Mouse (Mus musculus) forebrain, embryonic 15.5 days (tissue): Measurements from ENCODE around the gene Prr11. TPM values are rescaled to one million over a fixed set of nuclear protein-coding genes. Genes with fewer than 3 reads are reported as not detected.
"Not testable (repeated sequence)": the region's sequence is repeated elsewhere in the genome, so short reads cannot be mapped to it uniquely, and the experiment has no call there.

Experiments
- ATAC-seq: fragments of 200-750 bp; cut with Nextera tagmentation; replicated peaks from 2 replicates; pipeline ENCODE4 v1.8.0; 2017; ENCODE audit warnings: mild to moderate bottlenecking, moderate TSS enrichment, moderate library complexity
- H3K27ac ChIP-seq: fragments of 300-500 bp; sonication (generic); replicated peaks from 2 replicates; pipeline ENCODE4 v1.5.1; 2015; ENCODE audit warnings: mild to moderate bottlenecking, inconsistent platforms
- H3K27me3 ChIP-seq: fragments of 300-500 bp; sonication (generic); 2 replicates; pipeline ENCODE4 v1.6.1; 2015; ENCODE audit warnings: inconsistent platforms
- H3K36me3 ChIP-seq: fragments of 300-500 bp; sonication (generic); 2 replicates; pipeline ENCODE4 v1.6.1; 2015; ENCODE audit warnings: mild to moderate bottlenecking, inconsistent platforms
- H3K4me1 ChIP-seq: fragments of 300-500 bp; sonication (generic); 2 replicates; pipeline ENCODE4 v1.6.1; 2015; ENCODE audit warnings: inconsistent platforms
- H3K4me2 ChIP-seq: fragments of 300-500 bp; sonication (generic); replicated peaks from 2 replicates; pipeline ENCODE4 v1.6.1; 2015; ENCODE audit warnings: mild to moderate bottlenecking, inconsistent platforms
- H3K4me3 ChIP-seq: fragments of 300-500 bp; sonication (generic); 2 replicates; pipeline ENCODE4 v1.5.1; 2015; ENCODE audit warnings: mild to moderate bottlenecking, inconsistent platforms
- H3K9ac ChIP-seq: fragments of 300-500 bp; sonication (generic); replicated peaks from 2 replicates; pipeline ENCODE4 v1.6.1; 2015; ENCODE audit warnings: mild to moderate bottlenecking, inconsistent platforms
- H3K9me3 ChIP-seq: fragments of 300-500 bp; sonication (generic); 2 replicates; pipeline ENCODE4 v1.6.1; 2016; ENCODE audit warnings: inconsistent platforms
- WGBS: fragments of 180-500 bp; shearing (Covaris S2); methylation state at CpG from one replicate; pipeline ENCODE4 v1.1.7; 2015; ENCODE audit warnings: mixed read lengths; 5-methylcytosine and 5-hydroxymethylcytosine counted together
- polyA plus RNA-seq: library from polyadenylated mRNA; unstranded; fragments of >200 nt; fragmentation: Nextera tagmentation; extraction: Ambion mirVana; gene quantifications from 2 replicates; pipeline ENCODE4 v1.2.1, GENCODE M21; 2015

Gene Prr11
- polyA plus RNA-seq, 1 experiment from 2014 or later, result 4.0 TPM

DNA sequence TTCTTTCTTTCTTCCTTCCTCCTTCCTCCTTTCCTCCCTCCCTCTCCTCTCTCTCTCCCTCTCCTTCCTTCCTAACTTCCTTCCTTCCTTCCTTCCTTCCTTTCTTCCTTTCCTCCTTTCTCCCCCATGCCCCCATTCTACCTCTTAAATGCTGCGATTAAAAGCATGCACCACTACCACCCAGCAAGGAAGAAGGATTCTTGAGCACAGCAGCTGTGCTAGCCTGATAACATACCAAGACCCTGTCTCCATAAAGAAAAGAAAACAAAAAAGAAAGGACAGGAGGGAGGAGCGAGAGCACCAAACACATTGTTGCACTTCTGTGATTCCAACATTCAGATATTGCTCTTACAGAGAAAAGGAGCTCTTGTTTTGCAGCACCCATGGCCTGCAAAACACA is 21.4 kb downstream of the Prr11 start:
- H3K4me2 ChIP-seq, result peak overlapping the region; percentile 84
- no peak for ATAC-seq
- H3K27me3 ChIP-seq, result no peaks in the 10 kb centered on the region
- H3K4me1 ChIP-seq, result peaks cover 37% of the 10 kb centered on the region
- H3K9ac ChIP-seq, result peak overlapping the region; percentile 88; the same call in 1 of the 2 replicates
- peak overlapping the region; percentile 95 for H3K4me3 ChIP-seq
- peaks cover 37% of the 10 kb centered on the region for H3K36me3 ChIP-seq
- no peaks in the 10 kb centered on the region for H3K9me3 ChIP-seq
- H3K27ac ChIP-seq, result no peak overlapping the region
- 73% methylated on average over 2 of the region's 2 CpGs for WGBS

DNA sequence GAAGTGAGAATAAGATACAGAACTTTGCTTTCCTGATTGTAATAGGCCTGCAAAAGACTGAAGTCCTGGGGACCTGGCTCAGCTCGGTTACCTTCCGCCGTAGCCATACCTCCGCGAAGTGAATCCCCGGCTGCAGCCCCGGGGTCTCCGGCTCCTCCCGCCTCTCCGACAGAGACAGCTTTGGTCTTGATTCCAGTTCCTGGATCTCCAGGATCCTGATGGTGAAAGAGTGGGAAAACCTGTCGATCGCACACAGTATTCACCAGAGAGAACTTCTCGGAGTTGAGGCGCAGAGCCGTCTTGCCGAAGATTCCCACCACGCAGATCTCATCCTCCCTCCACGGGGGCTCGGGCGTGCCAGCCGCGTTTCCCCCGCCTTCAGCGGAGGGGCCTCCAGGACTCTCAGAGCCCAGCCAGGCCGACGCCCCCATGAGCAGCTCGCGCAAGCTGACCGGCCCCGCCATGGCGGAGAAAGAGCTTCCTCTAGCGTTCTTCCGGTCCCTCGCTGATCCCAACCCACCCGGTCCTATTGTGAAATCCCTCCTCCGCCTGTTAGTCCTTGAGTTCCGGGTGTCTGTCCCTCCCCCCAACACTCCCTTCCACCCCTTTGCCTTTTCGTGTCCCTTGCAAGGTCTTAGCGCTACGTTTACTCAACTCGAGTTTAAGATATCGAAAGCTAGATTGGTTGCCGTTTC is 22.1 kb downstream of the Prr11 start, which contains the start of gene Smg8:
Smg8 (minus strand) TSS at position 485 of the 695 bp plus-strand sequence.
- under 1% methylated on average over 43 of the region's 43 CpGs for WGBS
- peak within 1 kb of the TSS; percentile 95 for H3K4me3 ChIP-seq
- peak within 1 kb of the TSS; percentile 88 for H3K9ac ChIP-seq
- H3K4me1 ChIP-seq, result peaks cover 41% of the 10 kb centered on the region
- H3K36me3 ChIP-seq, result peaks cover 36% of the 10 kb centered on the region
- peak within 1 kb of the TSS; percentile 58 for H3K27ac ChIP-seq
- ATAC-seq, result peak; percentile 93
- peak within 1 kb of the TSS; percentile 84 for H3K4me2 ChIP-seq
- H3K27me3 ChIP-seq, result no peaks in the 10 kb centered on the region
- H3K9me3 ChIP-seq, result no peaks in the 10 kb centered on the region

DNA sequence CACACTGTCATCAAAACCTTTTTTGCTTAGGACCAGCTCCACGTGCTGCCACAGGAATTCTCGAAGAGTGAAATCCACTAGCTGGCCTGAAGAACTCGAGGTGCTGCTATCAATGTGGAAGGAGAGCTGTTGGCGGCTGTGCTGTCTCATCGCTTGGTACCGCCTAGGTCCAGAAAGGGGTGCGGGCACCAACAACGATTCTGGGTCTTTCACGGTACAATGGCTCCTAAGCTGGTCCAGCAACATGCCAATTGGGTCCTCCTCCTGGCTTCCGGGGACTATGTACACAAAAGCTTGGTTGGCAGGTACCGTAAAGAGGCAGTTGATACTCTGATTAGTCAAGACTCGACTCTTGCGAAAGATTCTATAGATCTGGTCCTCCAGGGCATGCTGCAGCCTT is 23.0 kb downstream of the Prr11 start:
- H3K4me2 ChIP-seq, result peak overlapping the region; percentile 84
- H3K36me3 ChIP-seq, result peaks cover 38% of the 10 kb centered on the region
- no peak overlapping the region for H3K9ac ChIP-seq
- WGBS, result 91% methylated on average over 13 of the region's 13 CpGs
- H3K4me3 ChIP-seq, result peak overlapping the region; percentile 95
- H3K27ac ChIP-seq, result no peak overlapping the region
- ATAC-seq, result no peak
- peaks cover 41% of the 10 kb centered on the region for H3K4me1 ChIP-seq
- H3K27me3 ChIP-seq, result no peaks in the 10 kb centered on the region
- no peaks in the 10 kb centered on the region for H3K9me3 ChIP-seq

DNA sequence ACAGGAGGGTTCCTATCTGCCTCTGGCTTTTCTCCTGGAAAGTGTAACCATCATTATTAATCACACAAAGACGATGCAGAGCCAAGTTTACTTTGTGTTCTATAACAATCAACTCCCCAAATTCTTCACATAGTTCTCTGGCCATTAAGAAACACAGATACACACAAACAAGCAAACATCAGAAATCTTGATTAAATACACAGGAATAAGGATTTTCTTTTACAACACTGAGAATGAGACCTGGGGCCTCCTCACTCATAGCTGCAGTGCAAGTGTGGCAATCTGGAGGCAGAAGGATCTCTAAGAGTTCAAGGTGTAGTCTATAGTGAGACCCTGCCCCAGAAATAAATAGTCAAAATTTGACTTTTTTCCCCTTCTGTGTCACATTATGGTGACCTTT is 24.8 kb downstream of the Prr11 start:
- Histone ChIP-seq H3K4me3 (no peak overlapping the region), H3K9me3 (no peaks in the 10 kb centered on the region), H3K9ac (no peak overlapping the region), H3K4me2 (no peak overlapping the region), H3K27me3 (no peaks in the 10 kb centered on the region), H3K4me1 (peaks cover 45% of the 10 kb centered on the region), H3K27ac (no peak overlapping the region), H3K36me3 (peaks cover 43% of the 10 kb centered on the region)
- WGBS, result 76% methylated on average over 1 of the region's 1 CpGs
- ATAC-seq, result no peak

DNA sequence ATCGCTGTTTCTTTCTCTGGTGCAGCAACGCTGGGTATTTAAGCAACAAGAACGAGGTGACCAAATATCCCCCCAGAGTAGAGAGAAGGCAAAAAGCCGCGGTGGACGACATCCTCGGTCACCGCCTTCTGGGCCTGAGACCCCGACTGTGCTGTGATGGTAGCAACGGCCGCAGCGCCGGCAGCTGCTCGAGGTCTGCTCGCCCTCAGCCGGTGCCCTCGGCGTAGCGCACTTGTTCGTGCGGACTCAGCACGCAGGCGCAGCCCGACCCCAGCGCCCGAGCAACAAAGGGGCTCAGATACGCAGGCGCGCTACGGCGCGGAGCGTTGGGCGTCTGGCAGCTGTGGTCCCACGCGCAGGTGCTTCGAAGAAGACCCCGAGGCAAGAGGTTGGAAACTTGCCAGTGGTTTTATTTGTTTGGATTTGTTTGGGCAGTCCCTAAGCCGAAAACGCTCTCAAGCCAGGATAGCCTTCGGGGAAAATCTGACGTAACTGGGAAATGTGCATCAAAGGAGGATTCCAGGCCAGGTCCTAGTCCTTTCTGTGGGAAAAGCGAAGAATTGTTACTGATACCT is 34.6 kb downstream of the Prr11 start, which contains the start of gene Gdpd1:
Gdpd1 (minus strand) TSS at position 197 of the 575 bp plus-strand sequence.
- H3K36me3 ChIP-seq, result peaks cover 22% of the 10 kb centered on the region
- H3K4me1 ChIP-seq, result peaks cover 41% of the 10 kb centered on the region
- peak within 1 kb of the TSS; percentile 92 for H3K4me3 ChIP-seq
- ATAC-seq, result peak; percentile 98
- peak within 1 kb of the TSS; percentile 88 for H3K9ac ChIP-seq
- H3K27me3 ChIP-seq, result no peaks in the 10 kb centered on the region
- H3K4me2 ChIP-seq, result peak within 1 kb of the TSS; percentile 69
- peak within 1 kb of the TSS; percentile 99 for H3K27ac ChIP-seq
- WGBS, result under 1% methylated on average over 43 of the region's 43 CpGs
- H3K9me3 ChIP-seq, result no peaks in the 10 kb centered on the region

DNA sequence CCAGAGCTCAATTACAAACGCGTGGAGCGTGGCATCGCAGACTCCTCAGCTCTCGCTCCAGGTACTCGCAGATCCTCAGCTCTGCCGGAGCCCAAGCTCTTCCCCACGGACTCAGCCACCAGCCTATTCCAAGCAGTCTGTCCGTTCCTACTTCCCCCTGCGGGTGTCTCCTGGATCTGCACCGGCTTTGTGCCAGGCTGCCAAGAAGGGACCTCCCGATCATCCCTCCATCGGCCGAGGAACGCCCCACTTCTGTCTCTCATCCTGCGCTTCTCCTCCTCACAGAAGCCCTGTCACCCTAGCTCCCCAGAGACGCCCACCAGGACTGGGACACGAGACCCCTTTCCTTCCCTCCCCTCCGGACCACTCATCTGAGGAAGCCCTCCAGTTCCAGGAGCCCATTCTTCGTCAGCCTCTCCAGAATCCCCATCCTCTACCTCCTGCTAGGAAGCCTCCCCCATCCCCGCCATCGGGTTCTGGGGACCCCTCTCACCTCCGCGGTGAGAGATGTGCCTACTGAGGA is 35.1 kb downstream of the Prr11 start:
- Histone ChIP-seq H3K27me3 (no peaks in the 10 kb centered on the region), H3K4me1 (peaks cover 41% of the 10 kb centered on the region), H3K9ac (peak overlapping the region; percentile 88), H3K9me3 (no peaks in the 10 kb centered on the region), H3K4me2 (peak overlapping the region; percentile 69), H3K27ac (peak overlapping the region; percentile 99), H3K36me3 (peaks cover 20% of the 10 kb centered on the region), H3K4me3 (peak overlapping the region; percentile 92)
- under 1% methylated on average over 24 of the region's 24 CpGs for WGBS
- peak; percentile 76 for ATAC-seq

DNA sequence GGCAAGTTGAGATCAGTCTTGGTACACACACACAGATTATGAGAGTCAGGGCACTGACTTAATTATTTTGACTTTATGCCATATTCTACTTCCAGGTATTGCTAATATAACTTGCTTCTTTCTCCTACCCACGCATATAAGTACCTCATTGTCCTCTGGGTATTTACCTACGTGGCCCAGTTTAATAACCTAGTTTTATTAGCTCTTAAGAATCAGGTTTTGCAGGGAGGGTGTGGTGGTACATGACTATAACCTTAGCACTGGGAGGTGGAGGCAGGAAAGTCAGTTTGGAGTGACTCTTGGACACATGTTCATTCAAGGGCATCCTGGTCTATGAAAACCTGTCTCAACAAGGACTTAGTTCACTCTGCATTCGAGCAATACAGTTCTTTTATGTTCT is 46.4 kb downstream of the Prr11 start:
- no peaks in the 10 kb centered on the region for H3K4me1 ChIP-seq
- no peak overlapping the region for H3K9ac ChIP-seq
- no peak for ATAC-seq
- WGBS, result 85% methylated on average over 3 of the region's 3 CpGs
- no peaks in the 10 kb centered on the region for H3K27me3 ChIP-seq
- no peaks in the 10 kb centered on the region for H3K9me3 ChIP-seq
- H3K27ac ChIP-seq, result no peak overlapping the region
- H3K4me2 ChIP-seq, result no peak overlapping the region
- H3K36me3 ChIP-seq, result peaks cover 60% of the 10 kb centered on the region
- H3K4me3 ChIP-seq, result no peak overlapping the region

DNA sequence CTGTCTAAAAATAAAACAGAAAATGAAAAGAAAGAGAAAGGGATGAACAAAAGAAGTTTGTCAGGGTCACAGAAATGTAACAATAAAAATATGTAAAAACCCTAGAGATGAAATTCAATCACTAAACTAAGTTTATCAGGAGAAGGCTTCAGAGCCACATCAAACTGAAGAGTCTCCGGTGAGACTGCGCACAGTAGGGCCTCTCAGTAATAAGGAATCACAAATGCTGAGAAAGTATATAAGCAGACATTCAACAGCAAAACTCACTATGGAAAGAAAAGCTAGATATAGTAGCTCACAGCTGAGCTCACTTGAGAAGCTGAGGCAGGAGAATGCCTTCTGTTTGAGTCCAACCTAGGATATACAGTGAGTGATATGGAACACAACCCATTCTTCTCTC is 48.1 kb downstream of the Prr11 start:
- Histone ChIP-seq H3K9ac (no peak overlapping the region), H3K4me1 (no peaks in the 10 kb centered on the region), H3K4me2 (no peak overlapping the region), H3K27me3 (no peaks in the 10 kb centered on the region), H3K9me3 (no peaks in the 10 kb centered on the region), H3K27ac (no peak overlapping the region), H3K4me3 (no peak overlapping the region), H3K36me3 (peaks cover 75% of the 10 kb centered on the region)
- no peak for ATAC-seq
- 99% methylated on average over 2 of the region's 2 CpGs for WGBS

DNA sequence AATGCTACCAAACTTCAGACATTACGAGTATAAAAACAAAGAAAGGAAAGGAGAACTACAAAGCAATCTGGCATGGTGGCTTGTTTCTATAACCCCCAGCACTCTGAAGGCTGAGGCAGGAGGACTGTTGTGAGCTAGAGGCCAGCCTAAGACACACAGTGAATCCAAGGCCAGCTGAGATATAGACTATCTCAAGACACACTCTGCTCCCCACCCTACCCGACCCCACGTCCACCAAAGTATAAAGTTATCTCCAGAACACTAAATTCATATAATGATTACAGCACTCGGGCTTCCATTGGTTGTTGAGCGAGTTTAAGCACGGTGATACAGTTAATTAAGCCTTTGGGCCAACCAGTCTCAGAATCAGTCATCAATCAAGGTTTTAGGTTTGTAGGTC is 52.2 kb downstream of the Prr11 start:
- H3K9ac ChIP-seq, result no peak overlapping the region
- no peak overlapping the region for H3K27ac ChIP-seq
- no peak overlapping the region for H3K4me2 ChIP-seq
- H3K27me3 ChIP-seq, result no peaks in the 10 kb centered on the region
- WGBS, result 94% methylated on average over 6 of the region's 6 CpGs
- no peak overlapping the region for H3K4me3 ChIP-seq
- no peaks in the 10 kb centered on the region for H3K9me3 ChIP-seq
- no peak for ATAC-seq
- H3K36me3 ChIP-seq, result peaks cover 82% of the 10 kb centered on the region
- no peaks in the 10 kb centered on the region for H3K4me1 ChIP-seq

DNA sequence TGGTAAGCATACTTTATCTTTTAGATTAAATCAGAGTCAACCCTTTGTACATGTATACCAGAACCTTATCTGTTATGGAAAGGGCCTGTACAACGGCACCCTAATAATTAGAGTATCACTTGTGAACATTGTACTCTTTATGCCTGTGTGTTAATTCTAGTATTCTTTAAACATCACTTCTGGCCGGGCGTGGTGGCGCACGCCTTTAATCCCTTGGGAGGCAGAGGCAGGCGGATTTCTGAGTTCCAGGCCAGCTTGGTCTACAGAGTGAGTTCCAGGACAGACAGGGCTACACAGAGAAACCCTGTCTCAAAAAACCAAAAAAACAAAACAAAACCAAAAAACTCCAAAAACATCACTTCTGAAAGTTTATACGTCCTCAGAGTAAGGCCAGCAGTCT is 59.6 kb downstream of the Prr11 start:
- H3K9me3 ChIP-seq, ATAC-seq, H3K4me1 ChIP-seq, H3K9ac ChIP-seq, H3K27ac ChIP-seq, H3K27me3 ChIP-seq, H3K4me2 ChIP-seq, H3K4me3 ChIP-seq: not testable (repeated sequence)
- 95% methylated on average over 7 of the region's 7 CpGs for WGBS
- peaks cover 92% of the 10 kb centered on the region for H3K36me3 ChIP-seq

DNA sequence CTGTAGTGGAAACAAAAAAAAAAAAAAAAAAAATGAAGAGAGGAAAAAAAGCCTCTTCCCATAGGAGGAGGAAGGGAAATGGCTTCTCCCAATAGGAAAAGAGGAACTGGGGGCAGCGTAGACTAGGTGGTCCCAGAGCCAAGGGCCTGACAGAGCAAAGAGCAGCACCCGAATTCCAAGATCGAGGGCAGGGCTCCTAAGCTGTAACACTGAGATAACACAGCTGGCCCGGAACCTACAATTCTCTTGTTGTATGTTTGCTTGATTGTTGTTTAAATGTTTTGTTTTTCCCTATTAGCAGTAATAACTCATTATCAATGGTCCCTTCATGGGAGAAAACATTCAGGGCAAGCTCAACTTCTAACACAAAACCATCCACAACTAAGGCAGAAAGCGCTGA is 61.5 kb downstream of the Prr11 start:
- Histone ChIP-seq H3K27me3 (no peaks in the 10 kb centered on the region), H3K4me3 (no peak overlapping the region), H3K27ac (no peak overlapping the region), H3K9ac (no peak overlapping the region), H3K4me2 (no peak overlapping the region), H3K9me3 (no peaks in the 10 kb centered on the region), H3K36me3 (peaks cover 92% of the 10 kb centered on the region), H3K4me1 (no peaks in the 10 kb centered on the region)
- ATAC-seq, result no peak
- 92% methylated on average over 5 of the region's 5 CpGs for WGBS

DNA sequence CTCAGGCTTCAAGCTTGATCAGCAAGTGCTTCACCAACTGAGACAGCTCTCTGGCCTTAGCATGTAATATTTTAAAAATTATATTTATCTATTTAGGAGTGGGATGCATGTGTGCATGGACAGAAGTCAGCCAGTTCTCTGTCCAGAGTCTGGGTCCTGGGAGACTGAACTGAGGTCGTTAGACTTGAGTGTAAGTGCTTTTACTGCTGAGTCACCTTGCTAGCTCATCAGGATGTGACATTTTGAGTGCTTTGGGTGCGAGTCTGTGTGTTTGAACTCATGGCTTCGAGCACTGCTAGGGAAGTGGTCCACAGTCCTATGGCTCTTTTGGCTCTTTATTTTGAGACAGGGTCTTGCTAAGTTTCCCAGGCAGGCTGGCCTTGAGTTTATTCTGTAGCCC is 65.5 kb downstream of the Prr11 start:
- Histone ChIP-seq H3K4me1 (no peaks in the 10 kb centered on the region), H3K4me3 (no peak overlapping the region), H3K27me3 (no peaks in the 10 kb centered on the region), H3K4me2 (no peak overlapping the region), H3K27ac (no peak overlapping the region), H3K9me3 (no peaks in the 10 kb centered on the region), H3K36me3 (peaks cover 86% of the 10 kb centered on the region), H3K9ac (no peak overlapping the region)
- WGBS, result 91% methylated on average over 3 of the region's 3 CpGs
- no peak for ATAC-seq
